In the genomic region with DNA sequence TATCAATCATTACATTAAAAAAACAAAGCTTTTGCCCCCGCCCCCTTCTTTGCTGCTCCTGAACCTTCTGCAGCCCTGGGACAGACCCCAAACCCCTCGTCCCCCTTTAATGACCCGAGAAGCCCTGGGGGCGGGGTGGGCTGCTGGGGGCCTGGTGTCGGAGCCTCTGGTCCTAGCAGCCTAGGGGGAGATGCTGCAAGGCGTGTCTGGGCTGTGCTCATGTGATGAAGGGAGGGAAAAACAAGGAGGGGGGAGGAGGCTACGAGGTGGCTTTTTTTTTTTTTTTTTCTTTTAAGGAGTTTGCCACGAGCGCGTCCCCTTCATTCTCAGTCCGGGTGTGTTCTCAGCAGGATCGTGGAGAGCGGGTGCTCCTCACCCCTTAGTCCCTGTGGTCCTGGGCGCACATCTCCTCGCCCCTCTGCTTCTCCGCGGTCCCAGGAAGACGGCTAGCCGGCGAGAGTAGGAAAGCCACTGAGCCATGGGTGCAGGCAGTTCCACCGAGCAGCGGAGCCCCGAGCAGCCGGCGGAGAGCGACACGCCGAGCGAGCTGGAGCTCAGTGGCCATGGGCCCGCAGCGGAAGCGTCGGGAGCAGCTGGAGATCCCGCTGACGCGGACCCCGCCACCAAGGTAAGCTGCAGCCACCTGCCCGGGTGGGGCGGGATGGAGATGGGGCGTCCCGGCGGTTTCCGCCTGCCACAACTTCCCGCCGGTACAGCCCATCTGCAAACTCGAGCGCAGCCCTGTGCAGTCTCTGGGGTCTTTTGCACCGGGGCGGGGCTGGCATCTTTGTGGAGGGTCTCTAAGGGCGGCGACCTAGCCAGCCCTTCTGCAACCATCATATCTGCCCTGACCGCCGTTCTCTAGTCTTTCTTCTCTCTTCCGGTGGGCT, we compare ENCODE assay signal across 9 mouse cellular contexts. TPM values are rescaled to one million over a fixed set of nuclear protein-coding genes. Genes with fewer than 3 reads are reported as not detected.
DNase-seq lines count a peak whose midpoint lies in the region; ATAC-seq lines count a peak whose summit lies in the region.
"Had no signal": no experiment of that assay in that cellular context is flagged by ENCODE, and none has a peak within 500 bp of the region (broad histone marks: within the 10 kb centered on the region; RNA-seq: fewer than 3 reads in every experiment).

A gene (plus strand): TSS at position 340 of the 890 bp plus-strand sequence.

- ATAC-seq in forebrain, embryonic 12.5 days (ENCODE audit: low FRiP score) = peak; percentile 77

- peak within 1 kb of the TSS; percentile 76 for H3K9ac ChIP-seq in forebrain, embryonic 12.5 days

- peak within 1 kb of the TSS; percentile 92 for H3K4me2 ChIP-seq in forebrain, embryonic 12.5 days

- DNase-seq in MN1 (ENCODE audit: low spot score) = peak; percentile 89
- peak; percentile 81 for DNase-seq in brain, adult 2 months (ENCODE audit: low read depth, low spot score)
- DNase-seq in heart, postnatal 10 days = peak; percentile 51 to 58
- peak; percentile 11 for DNase-seq in layer of hippocampus, adult 9-11 months
- peak; percentile 35 for DNase-seq in lung, postnatal 10 days
- peak; percentile 43 for DNase-seq in right cerebral cortex, adult 18-20 months
- peak; percentile 13 to 20 for DNase-seq in urinary bladder, postnatal 36 days (ENCODE audit: low spot score in 2 of 2)

- under 1% methylated on average over 54 of the region's 54 CpGs for WGBS in forebrain, embryonic 12.5 days

- no peaks in the 10 kb centered on the region for H3K9me3 ChIP-seq in forebrain, embryonic 12.5 days

- no peaks in the 10 kb centered on the region for H3K36me3 ChIP-seq in forebrain, embryonic 12.5 days (replicated peaks)

- intact Hi-C loops in heart, postnatal 10 days (cut with DNase I) = no loop called here

- no peaks in the 10 kb centered on the region for H3K27me3 ChIP-seq in forebrain, embryonic 12.5 days

- H3K4me1 ChIP-seq in forebrain, embryonic 12.5 days = peaks cover 16% of the 10 kb centered on the region

- H3K27ac ChIP-seq in forebrain, embryonic 12.5 days = peak within 1 kb of the TSS; percentile 74
- H3K27ac ChIP-seq: macrophage had no signal

- H3K4me3 ChIP-seq in forebrain, embryonic 12.5 days (replicated peaks) = peak within 1 kb of the TSS; percentile 78

RNA-seq across cellular contexts. Expression of the gene that starts here (rescaled TPM):
- 37.4 and 47.5 TPM in 2 replicates for polyA plus RNA-seq in forebrain, embryonic 12.5 days (2016; fragmentation: Nextera tagmentation; extraction: Ambion mirVana)
- total RNA-seq in heart, postnatal 10 days (2021) = 10 to 100 TPM; 62.8 to 68.4 TPM

Comparison
In these comparisons a context has a peak if more than half of its experiments do, and no peak if none do; other contexts are left out.
1. Peak in every context shown above with its lines: DNase-seq, ATAC-seq, H3K4me3 ChIP-seq and H3K27ac ChIP-seq.
2. DNase-seq: peak in every context shown above with its lines; median percentile 89 in MN1; 81 in brain, adult 2 months; 54 in heart, postnatal 10 days; 43 in right cerebral cortex, adult 18-20 months; 35 in lung, postnatal 10 days; 16 in urinary bladder, postnatal 36 days; 11 in layer of hippocampus, adult 9-11 months.